Mouse (Mus musculus) hindbrain, embryonic 10.5 days (tissue): ENCODE measurements around the gene Szt2. TPM values are rescaled to one million over a fixed set of nuclear protein-coding genes. Genes with fewer than 3 reads are reported as not detected.

ENCODE experiments used
- DNase-seq: peaks from one replicate; pipeline ENCODE4 v3.0.0-alpha.2; 2017; ENCODE audit warnings: low spot score
- H3K27ac ChIP-seq: fragments of 300-500 bp; sonication (generic); 2 replicates; pipeline ENCODE4 v1.5.1; 2016; ENCODE audit warnings: mild to moderate bottlenecking, moderate library complexity
- H3K27me3 ChIP-seq: fragments of 300-500 bp; sonication (generic); 2 replicates; pipeline ENCODE4 v1.6.1; 2016; ENCODE audit warnings: mild to moderate bottlenecking; ENCODE audit not compliant: poor library complexity, insufficient read depth, severe bottlenecking
- H3K36me3 ChIP-seq: fragments of 300-500 bp; sonication (generic); 2 replicates; pipeline ENCODE4 v1.6.1; 2016; ENCODE audit warnings: mild to moderate bottlenecking, moderate library complexity
- H3K4me1 ChIP-seq: fragments of 300-500 bp; sonication (generic); replicated peaks from 2 replicates; pipeline ENCODE4 v1.6.1; 2016; ENCODE audit warnings: mild to moderate bottlenecking
- H3K4me3 ChIP-seq: fragments of 300-500 bp; sonication (generic); 2 replicates; pipeline ENCODE4 v1.5.1; 2016; ENCODE audit warnings: mild to moderate bottlenecking, moderate library complexity
- H3K9me3 ChIP-seq: fragments of 300-500 bp; sonication (generic); 2 replicates; pipeline ENCODE4 v1.6.1; 2016; ENCODE audit warnings: mild to moderate bottlenecking, moderate library complexity
- WGBS: fragments of 180-500 bp; shearing (Covaris S2); methylation state at CpG from one replicate; pipeline ENCODE4 v1.1.7; 2016; 5-methylcytosine and 5-hydroxymethylcytosine counted together
- polyA plus RNA-seq: library from polyadenylated mRNA; unstranded; fragments of >200 nt; fragmentation: Nextera tagmentation; extraction: Ambion mirVana; gene quantifications from 2 replicates; pipeline ENCODE4 v1.2.1, GENCODE M21; 2016

Szt2 gene
- polyA plus RNA-seq, 1 experiment from 2014 or later: 11.7 TPM

DNA sequence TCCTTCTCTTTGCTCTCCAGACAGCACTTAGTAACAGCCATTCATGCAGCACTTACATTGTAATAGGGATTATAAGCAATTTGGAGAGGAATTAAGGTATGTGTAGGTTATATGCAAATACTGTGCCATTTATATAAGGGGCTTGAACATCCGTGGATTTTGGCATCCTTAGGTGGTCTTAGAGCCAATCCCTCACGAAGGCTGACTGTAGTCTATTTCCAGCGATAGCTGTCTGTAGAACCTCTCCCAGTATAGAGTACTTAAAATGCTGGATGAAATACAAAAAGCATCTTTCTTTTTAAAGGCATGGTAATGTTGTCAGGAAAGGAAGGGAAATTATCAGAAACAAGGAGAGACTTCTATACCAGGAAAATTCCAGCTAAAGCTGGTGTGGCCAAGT lies 67.6 kb downstream of the Szt2 start:
- Histone ChIP-seq H3K9me3 (no peaks in the 10 kb centered on the region), H3K27ac (no peak overlapping the region), H3K27me3 (no peaks in the 10 kb centered on the region), H3K4me3 (no peak overlapping the region), H3K4me1 (no peaks in the 10 kb centered on the region), H3K36me3 (no peaks in the 10 kb centered on the region)
- DNase-seq: no peak
- 87% methylated on average over 3 of the region's 3 CpGs for WGBS

DNA sequence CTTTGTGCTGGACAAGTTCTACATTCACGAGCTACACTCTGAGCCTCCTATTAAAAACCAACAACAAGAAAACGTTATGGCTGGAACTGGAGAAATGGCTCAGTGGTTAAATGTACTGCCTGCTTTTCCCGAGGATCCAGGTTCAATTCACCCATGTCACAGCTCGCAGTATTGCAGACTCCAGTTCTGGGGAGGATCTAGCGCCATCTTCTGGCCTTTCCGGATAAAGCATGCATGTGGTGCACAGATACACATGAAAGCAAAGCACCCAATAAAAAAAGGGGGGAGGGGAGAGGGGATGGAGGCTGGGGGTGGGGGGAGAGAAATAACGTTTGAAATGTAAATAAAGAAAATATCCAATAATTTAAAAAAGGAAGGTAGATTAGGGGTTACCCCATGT lies 72.4 kb downstream of the Szt2 start:
- Histone ChIP-seq H3K4me3 (no peak overlapping the region), H3K36me3 (no peaks in the 10 kb centered on the region), H3K9me3 (no peaks in the 10 kb centered on the region), H3K27ac (no peak overlapping the region), H3K27me3 (no peaks in the 10 kb centered on the region), H3K4me1 (no peaks in the 10 kb centered on the region)
- peak; percentile 81 for DNase-seq
- WGBS: 20% methylated on average over 7 of the region's 7 CpGs

DNA sequence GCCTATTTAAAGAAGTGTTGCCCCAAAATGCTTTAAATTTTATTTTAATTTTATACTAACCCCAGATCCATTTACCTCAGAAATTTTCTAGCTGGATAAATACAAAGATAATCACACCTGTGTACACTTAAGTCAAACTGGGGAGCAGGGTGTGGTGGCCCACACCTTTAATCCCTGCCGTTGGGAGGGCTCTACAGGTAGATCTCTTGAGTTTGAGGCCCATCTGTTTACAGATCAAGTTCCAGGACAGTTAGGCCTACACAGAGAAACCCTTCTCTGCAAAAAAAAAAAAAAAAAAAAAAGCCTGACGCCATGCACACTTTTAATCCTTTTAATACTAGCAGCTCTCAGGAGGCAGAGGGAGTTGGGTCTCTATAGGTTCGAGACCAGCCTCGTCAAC lies 73.1 kb downstream of the Szt2 start:
- no peaks in the 10 kb centered on the region for H3K27me3 ChIP-seq
- H3K36me3 ChIP-seq: no peaks in the 10 kb centered on the region
- H3K27ac ChIP-seq: no peak overlapping the region
- DNase-seq: no peak
- no peaks in the 10 kb centered on the region for H3K4me1 ChIP-seq
- 85% methylated on average over 4 of the region's 4 CpGs for WGBS
- no peaks in the 10 kb centered on the region for H3K9me3 ChIP-seq
- H3K4me3 ChIP-seq: no peak overlapping the region

DNA sequence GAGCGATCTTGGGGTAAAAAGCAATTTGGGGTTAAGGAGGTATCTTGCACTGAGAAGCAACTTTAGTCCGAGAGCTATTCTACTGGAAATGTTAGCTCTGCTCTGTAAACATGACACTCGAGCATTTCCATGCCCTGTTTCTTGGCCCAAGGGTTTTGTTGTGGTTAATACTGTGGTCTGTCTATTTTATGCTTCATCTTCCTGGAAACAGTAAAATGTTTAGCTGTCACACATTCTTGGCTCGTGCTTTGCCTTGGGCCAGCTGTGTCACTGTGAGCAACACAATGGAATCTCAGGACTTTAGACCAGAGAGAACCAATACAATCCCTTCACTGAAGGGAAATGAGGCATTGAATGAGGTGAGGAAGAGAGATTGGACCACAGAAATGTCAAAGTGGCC lies 77.3 kb downstream of the Szt2 start:
- Histone ChIP-seq H3K27ac (no peak overlapping the region), H3K36me3 (no peaks in the 10 kb centered on the region), H3K9me3 (no peaks in the 10 kb centered on the region), H3K4me1 (no peaks in the 10 kb centered on the region), H3K27me3 (no peaks in the 10 kb centered on the region), H3K4me3 (no peak overlapping the region)
- WGBS: 71% methylated on average over 4 of the region's 4 CpGs
- DNase-seq: no peak

DNA sequence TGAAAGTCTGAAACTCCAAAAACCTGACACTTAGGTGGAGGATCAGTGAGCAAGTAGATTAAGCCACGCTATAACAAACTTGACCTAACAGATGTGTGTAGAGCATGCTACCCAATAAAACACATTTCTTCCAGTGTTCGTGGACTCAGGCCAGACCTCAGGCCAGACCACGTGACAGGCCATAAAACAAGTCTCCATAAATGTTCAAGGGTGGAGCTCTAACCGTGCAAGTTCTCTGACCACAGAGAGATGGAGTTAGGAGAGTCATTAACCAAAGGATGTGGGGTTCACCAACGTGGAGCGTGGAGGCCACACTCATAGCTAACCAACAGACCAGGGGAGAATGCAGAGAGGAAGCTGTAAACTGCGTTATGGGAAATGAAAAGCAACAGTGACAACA lies 82.6 kb downstream of the Szt2 start:
- no peaks in the 10 kb centered on the region for H3K9me3 ChIP-seq
- no peak overlapping the region for H3K27ac ChIP-seq
- WGBS: 85% methylated on average over 7 of the region's 7 CpGs

DNA sequence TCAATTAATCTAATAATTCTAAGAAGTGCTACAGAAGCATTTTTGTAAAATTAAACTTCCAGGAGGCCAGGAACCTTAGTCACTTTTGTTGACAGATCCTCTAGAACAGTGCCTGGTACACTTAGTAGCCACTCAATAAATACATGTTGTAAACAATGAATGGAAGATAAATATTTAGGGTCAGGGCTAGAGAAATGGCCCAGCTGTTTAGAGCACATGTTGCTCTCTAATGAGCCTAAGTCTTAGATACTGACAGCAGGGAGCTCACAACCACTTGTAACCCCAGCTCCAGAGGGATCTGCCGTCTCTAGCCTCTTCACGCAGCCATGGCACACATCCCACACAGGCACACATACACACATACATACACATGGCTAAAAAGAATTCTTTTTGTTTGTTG lies 88.4 kb downstream of the Szt2 start:
- Histone ChIP-seq H3K27me3 (no peaks in the 10 kb centered on the region), H3K4me3 (no peak overlapping the region), H3K36me3 (no peaks in the 10 kb centered on the region), H3K9me3 (no peaks in the 10 kb centered on the region), H3K27ac (no peak overlapping the region), H3K4me1 (peaks cover 9% of the 10 kb centered on the region)
- WGBS: 88% methylated on average over 2 of the region's 2 CpGs
- DNase-seq: no peak

More for the DNA sequence above, 82.6 kb downstream of the Szt2 start:
- DNase-seq: no peak
- Histone ChIP-seq H3K4me1 (no peaks in the 10 kb centered on the region), H3K27me3 (no peaks in the 10 kb centered on the region), H3K36me3 (no peaks in the 10 kb centered on the region), H3K4me3 (no peak overlapping the region)

DNA sequence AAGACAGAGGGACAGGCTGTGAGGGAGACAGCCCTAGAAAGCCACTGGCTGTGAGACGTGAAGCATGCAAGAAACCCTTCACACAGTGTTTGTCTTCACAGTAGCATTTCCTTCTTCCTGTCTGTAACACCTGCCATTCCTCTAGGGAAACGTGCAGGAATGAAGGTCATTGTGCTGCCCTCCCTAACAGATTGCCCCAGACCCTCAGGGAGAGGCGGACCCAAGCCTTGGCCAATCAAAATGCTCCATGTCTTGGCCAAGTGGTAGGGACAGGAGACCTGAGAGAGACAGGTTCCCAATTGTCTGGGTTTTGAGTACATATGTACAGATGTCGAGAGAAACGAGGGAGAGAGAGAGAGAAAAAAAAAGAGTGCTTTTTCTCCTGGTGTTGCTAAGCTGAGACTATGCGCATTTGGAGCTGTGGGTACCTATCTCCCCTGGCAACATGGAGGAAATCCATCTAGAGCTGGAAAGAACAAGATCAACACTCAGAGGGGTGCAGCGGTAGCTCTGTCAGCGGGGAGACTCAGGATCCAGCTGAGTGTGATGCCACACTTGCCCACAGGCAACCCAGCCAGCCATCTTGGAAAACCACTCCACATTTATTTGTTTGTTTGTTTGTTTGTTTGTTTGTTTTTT lies 89.2 kb downstream of the Szt2 start:
- H3K27ac ChIP-seq: peak overlapping the region; percentile 53; the same call in 1 of the 2 replicates
- 37% methylated on average over 8 of the region's 8 CpGs for WGBS
- DNase-seq: no peak
- peaks cover 16% of the 10 kb centered on the region for H3K4me1 ChIP-seq
- H3K4me3 ChIP-seq: peak overlapping the region; percentile 16; the same call in 1 of the 2 replicates
- no peaks in the 10 kb centered on the region for H3K9me3 ChIP-seq
- 0 out of 2 replicates have a peak, but pooled peaks cover 2% of the 10 kb centered on the region for H3K27me3 ChIP-seq
- H3K36me3 ChIP-seq: no peaks in the 10 kb centered on the region

DNA sequence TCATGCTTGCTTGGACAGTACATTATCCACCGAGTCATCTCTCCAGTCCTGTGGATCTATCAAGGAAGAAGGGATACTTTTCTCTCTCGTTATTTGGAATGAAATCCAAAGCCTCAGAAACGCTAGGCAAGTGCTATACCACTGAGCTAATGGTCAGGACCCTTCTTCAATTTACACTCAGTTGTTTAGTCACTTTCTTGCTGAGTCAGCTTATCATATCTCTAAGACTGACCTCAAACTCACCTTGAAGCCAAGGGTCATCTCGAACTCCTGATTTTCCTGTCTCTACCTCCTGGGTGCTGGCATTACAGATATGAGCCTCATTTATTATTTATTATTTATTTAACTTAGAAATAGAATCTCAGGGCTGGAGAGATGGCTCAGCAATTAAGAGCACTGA lies 92.4 kb downstream of the Szt2 start:
- H3K4me1 ChIP-seq: peaks cover 18% of the 10 kb centered on the region
- H3K27me3 ChIP-seq: 0 out of 2 replicates have a peak, but pooled peaks cover 2% of the 10 kb centered on the region
- 0 out of 2 replicates have a peak, but pooled peaks cover 2% of the 10 kb centered on the region for H3K9me3 ChIP-seq
- H3K4me3 ChIP-seq: no peak overlapping the region
- 84% methylated on average over 4 of the region's 4 CpGs for WGBS
- H3K36me3 ChIP-seq: no peaks in the 10 kb centered on the region
- H3K27ac ChIP-seq: no peak overlapping the region
- no peak for DNase-seq

DNA sequence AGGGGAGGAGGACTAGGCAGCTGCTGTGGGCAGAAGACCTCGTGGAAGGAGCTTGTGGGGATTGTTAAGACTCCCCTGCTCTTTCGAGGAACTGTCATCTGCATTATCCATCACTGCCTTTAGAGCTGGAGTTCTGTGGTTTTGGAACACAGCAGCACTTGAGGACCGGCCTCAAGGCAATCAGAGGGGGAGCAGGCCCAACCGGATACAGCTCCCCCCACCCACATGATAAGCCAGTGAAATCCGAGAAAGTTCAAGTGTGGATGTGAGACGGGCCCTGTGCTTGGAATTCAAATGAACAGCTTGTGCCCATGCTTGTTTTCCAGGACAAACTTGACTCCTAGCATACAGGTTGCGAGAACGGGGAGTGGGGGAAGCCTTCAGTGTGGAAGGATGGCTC lies 93.8 kb downstream of the Szt2 start:
- Histone ChIP-seq H3K27me3 (0 out of 2 replicates have a peak, but pooled peaks cover 2% of the 10 kb centered on the region), H3K4me1 (peaks cover 18% of the 10 kb centered on the region), H3K27ac (0 out of 2 replicates have a peak overlapping the region, but pooled peaks have one; percentile 23), H3K36me3 (no peaks in the 10 kb centered on the region), H3K9me3 (0 out of 2 replicates have a peak, but pooled peaks cover 2% of the 10 kb centered on the region), H3K4me3 (no peak overlapping the region)
- 63% methylated on average over 8 of the region's 8 CpGs for WGBS
- no peak for DNase-seq

Other genes with a start within 250 kb of the Szt2 start
- gene Kdm4a, start 229.2 kb downstream of the Szt2 start, polyA plus RNA-seq: 33.9 and 40.2 TPM in 2 replicates
- 104 and 106 TPM in 2 replicates for gene Ptprf, start 117.9 kb downstream of the Szt2 start, polyA plus RNA-seq
- 163 and 170 TPM in 2 replicates for gene Med8, start 64 bp upstream of the Szt2 start, polyA plus RNA-seq
- gene Elovl1, start 18.8 kb upstream of the Szt2 start, polyA plus RNA-seq: 49.0 and 51.8 TPM in 2 replicates
- 330 and 370 TPM in 2 replicates for gene Cdc20, start 28.1 kb upstream of the Szt2 start, polyA plus RNA-seq
- gene Mpl, start 48.2 kb upstream of the Szt2 start, polyA plus RNA-seq: 1.2 and 1.3 TPM in 2 replicates
- 16.0 and 19.5 TPM in 2 replicates for gene Tie1, start 80.8 kb upstream of the Szt2 start, polyA plus RNA-seq
- gene 2610528J11Rik, start 117.7 kb upstream of the Szt2 start, polyA plus RNA-seq: 1.1 and 2.8 TPM in 2 replicates
- 0.71 and 1.1 TPM in 2 replicates for gene Tmem125, start 134.8 kb upstream of the Szt2 start, polyA plus RNA-seq
- gene Cfap57, start 211.5 kb upstream of the Szt2 start, polyA plus RNA-seq: 0.71 and 1.3 TPM in 2 replicates
- 148 and 192 TPM in 2 replicates for gene Ebna1bp2, start 211.5 kb upstream of the Szt2 start, polyA plus RNA-seq
- gene Olfr62, start 249.7 kb upstream of the Szt2 start, polyA plus RNA-seq: not detected in 2 replicates